Mouse (Mus musculus) layer of hippocampus, postnatal 10 days (tissue): ENCODE results near the gene Mlst8. TPM values are rescaled to one million over a fixed set of nuclear protein-coding genes. Genes with fewer than 3 reads are reported as not detected.
A peak's percentile ranks its signal among the peaks of the same experiment; 100 is the strongest.

Source experiments
- DNase-seq, 2 experiments: peaks; one replicate each; pipeline ENCODE4 v3.0.0; 2021; ENCODE audit warnings: low spot score in 2 of 2
- total RNA-seq, 2 experiments: library from RNA; stranded (reverse); gene quantifications; 2 replicates each; pipeline ENCODE4 v1.2.3; 2021

Gene Mlst8
- total RNA-seq, 2 experiments from 2014 or later: 29.1 to 30.8 TPM

- peak; percentile 14 to 39 for DNase-seq
Observed at GRCm38 (mm10) chr17:24489265-24490030, 10.6 kb upstream of the Mlst8 start.

GRCm38 (mm10) chr17:24488662-24489264 lies 9.9 kb upstream of the Mlst8 start:
- DNase-seq: peak; percentile 62 to 68

GRCm38 (mm10) chr17:24488186-24488661 lies 9.3 kb upstream of the Mlst8 start, which contains the start of gene Caskin1:
Caskin1 (plus strand) TSS chr17:24488601.
- peak; percentile 52 to 68 for DNase-seq

GRCm38 (mm10) chr17:24485090-24485860 lies 6.4 kb upstream of the Mlst8 start:
- peak; percentile 66 to 77 for DNase-seq

- DNase-seq: no peak
Observed at GRCm38 (mm10) chr17:24483495-24483894, 4.6 kb upstream of the Mlst8 start.

GRCm38 (mm10) chr17:24481027-24481815 lies 2.3 kb upstream of the Mlst8 start:
- no peak for DNase-seq

GRCm38 (mm10) chr17:24480201-24480826 lies 1.4 kb upstream of the Mlst8 start:
- DNase-seq: no peak

GRCm38 (mm10) chr17:24479431-24479830 lies 553 bp upstream of the Mlst8 start:
- no peak for DNase-seq

- DNase-seq: no peak
Observed at GRCm38 (mm10) chr17:24477985-24478600, 785 bp downstream of the Mlst8 start.

GRCm38 (mm10) chr17:24477053-24477984 lies 1.6 kb downstream of the Mlst8 start:
- DNase-seq: no peak

GRCm38 (mm10) chr17:24476022-24476776 lies 2.7 kb downstream of the Mlst8 start:
- DNase-seq: no peak

GRCm38 (mm10) chr17:24475586-24475985 lies 3.3 kb downstream of the Mlst8 start:
- DNase-seq: no peak

- DNase-seq: peak; percentile 63 to 69
Observed at GRCm38 (mm10) chr17:24474557-24474956, 4.3 kb downstream of the Mlst8 start.

- no peak for DNase-seq
Observed at GRCm38 (mm10) chr17:24473612-24474275, 5.1 kb downstream of the Mlst8 start, which contains the start of gene Bricd5. Bricd5 (plus strand) TSS chr17:24473884.

- peak in 1 of 2 experiments; percentile 53 for DNase-seq
Observed at GRCm38 (mm10) chr17:24472512-24472911, 6.4 kb downstream of the Mlst8 start.

- DNase-seq: peak in 1 of 2 experiments; percentile 47
Observed at GRCm38 (mm10) chr17:24470701-24471527, 8.0 kb downstream of the Mlst8 start.
